Mouse (Mus musculus) naive thymus-derived CD4-positive, alpha-beta T cell, adult 2 months (primary cell): ENCODE results near the gene Gm28308.

Experiments used
- DNase-seq: peaks from one replicate; pipeline ENCODE4 v3.0.0-alpha.2; 2011; ENCODE audit warnings: low read depth

The Gm28308 gene

DNA sequence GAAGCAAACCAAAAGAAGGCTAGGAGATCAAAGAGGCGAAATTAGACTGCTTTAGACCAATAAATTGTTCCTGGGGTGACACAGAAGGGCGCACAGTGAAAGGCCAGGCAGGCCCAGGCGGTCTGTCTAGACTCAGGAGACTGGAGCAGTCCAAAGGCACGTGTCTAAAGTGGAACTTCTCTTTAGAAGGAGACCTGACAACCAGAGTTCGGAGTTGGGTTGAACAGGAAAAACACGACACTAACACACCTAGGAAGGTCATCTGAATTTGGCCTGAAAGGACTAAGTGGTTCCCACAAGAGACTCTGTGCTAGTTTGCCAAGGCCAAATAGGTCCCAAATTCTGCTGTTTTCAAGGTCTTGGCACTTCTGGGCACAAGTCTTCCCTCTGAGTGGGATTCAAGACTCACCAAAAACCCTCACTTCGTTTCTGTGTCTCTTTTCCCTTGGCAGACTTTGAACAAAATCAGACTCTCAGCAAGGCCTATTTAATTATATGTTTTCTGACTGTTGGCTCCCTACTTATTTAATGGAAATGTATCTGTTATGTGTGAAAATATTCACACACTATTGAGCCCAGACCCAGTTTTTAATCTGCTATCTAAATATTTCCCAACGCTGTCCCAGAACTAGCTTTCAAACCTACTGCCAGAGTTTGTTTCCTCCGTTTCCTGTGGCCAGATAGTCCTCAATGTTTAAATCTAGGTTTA, 6.2 kb upstream of the Gm28308 start:
- peak; percentile 20 for DNase-seq

DNA sequence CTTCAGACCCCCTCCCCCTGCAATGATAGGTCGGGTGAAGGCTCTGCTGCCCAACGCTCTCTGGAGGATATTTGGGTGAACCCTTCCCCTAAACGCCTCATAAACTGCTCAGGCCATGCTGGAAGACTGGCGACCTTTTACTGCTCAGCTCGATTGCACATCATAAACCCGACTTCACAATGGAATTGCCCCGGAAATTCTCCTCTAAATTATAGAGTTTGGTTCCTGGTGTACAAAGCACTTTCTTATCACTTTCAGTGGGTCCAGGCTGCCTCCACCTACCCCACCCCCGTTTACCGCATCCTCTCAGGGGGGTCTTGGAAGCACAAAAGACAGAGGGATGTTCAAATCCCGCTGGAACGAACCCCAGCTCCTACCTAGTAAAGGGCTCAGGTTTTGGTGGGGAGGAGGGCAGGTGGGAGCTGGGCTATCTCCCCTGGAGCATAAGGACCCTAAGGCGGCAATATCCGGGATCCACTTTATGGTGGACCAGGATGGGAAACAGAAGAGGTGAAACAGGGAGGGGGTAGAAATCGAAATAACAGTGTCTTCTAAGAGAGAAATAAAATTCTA, 5.6 kb upstream of the Gm28308 start:
- peak; percentile 7 for DNase-seq

DNA sequence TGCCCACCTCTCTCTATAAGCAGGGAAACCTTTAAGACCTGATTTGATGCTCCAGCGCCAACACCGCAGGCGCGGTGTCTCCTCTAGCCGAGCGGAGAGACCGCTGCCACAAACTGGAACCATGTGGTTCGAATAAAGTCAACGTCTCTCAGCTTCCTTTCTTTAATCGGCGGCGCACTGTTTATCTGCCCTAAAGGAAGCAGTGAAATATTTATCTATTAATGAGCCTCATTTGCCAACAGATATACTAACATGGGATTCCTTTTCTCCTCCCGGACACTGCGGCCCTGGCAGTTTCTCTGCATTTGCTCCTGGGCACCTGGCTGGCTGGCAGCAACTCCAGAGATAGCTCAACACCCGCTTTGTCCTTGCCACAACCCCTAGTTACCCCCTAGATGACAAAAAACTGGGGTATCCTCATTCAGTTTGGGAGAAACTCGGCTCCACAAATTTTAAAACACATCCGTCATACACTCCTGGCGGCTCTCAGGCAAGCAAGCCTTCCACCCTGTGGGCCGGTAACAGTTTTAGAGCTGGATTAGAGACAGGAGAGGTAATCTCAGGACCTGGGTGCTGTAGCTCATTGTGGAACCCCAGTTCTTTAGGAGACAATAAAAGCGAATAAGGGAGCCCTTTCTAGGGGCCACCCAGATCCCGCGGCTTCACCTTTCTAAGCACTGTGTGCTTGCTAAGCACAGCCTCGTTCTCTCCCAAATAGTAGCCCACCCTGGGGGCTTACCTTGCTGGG, 4.9 kb upstream of the Gm28308 start:
- peak; percentile 50 for DNase-seq

DNA sequence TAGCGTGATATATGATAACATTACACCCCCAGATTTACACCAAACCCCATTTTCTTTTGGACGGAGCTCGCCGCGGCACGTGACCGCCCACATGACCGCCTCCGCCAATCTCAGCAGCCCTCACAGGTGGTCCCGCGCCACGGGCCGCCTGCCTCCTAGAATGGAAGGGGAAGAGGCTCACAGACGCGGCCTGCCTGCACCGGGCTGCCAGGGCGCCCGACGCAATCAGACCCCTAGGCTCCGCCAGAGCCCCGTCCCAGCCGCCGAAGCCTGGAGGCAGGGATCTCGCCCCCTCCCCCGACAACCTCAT, 4.3 kb upstream of the Gm28308 start:
- DNase-seq = peak; percentile 71

DNA sequence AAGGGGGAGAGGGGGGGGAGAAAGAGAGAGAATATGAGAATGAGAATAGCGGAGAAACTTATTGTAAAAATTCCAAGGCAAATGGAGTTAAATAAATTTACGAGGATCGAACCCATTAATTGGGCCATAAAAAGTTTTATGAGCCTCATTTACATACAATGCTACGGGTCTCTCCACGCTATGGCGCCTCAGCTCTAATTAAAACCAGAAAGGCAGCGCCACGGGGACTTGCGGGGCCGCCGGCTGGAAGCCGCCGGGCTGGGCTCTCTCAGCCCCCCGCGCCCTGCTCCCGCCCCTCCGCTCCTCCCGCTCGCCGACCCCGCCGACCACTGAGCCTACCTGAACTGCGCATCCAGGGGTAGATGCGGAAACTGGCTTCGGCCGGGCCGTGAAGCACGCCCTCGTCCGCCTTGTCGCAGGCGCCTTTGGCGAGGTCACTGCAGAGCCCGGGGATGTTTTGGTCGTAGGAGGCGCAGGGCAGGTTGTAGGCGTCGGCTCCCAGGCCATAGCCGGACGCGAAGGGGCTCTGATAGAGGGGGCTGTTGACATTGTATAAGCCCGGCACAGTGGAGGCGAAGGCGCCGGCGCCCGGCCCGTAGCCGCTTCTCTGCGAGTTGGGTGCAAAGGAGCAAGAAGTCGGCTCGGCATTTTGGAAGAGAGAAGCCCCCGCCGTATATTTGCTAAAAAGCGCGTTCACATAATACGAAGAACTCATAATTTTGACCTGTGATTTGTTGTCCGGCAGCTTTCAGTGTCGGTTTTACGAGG, 3.7 kb upstream of the Gm28308 start:
- peak; percentile 53 for DNase-seq

DNA sequence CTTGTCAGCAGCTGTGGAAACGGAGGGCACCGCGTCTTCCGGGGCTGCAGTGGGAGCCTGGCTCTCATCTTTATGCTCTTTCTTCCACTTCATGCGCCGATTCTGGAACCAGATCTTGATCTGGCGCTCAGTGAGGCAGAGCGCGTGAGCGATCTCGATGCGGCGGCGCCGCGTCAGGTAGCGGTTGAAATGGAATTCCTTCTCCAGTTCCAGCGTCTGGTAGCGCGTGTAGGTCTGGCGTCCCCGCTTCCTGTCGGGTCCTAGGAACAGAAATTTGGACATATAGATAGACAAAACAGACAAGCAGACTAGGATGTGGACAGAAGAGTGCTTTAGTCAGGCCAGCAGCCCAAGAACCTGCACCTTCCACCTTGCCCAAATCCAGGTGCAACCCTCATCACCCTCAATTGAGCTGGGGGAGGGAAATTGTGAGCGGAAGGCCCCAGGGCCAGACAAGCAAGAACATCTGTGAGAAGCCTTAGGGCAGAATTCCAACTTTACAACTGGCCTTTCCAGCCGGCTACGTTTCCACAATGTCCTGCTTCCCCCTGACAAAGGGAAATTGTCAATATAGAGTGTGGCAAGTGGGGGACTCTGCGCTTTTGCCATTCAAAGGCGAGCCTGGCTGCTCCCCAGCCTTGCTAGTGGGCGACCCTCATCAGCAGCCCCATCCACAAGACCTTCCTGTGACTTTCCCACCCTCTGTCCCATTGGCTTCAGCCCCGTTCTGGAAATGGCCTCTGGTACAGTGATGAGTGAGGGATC, 2.8 kb upstream of the Gm28308 start:
- DNase-seq = peak; percentile 30

DNA sequence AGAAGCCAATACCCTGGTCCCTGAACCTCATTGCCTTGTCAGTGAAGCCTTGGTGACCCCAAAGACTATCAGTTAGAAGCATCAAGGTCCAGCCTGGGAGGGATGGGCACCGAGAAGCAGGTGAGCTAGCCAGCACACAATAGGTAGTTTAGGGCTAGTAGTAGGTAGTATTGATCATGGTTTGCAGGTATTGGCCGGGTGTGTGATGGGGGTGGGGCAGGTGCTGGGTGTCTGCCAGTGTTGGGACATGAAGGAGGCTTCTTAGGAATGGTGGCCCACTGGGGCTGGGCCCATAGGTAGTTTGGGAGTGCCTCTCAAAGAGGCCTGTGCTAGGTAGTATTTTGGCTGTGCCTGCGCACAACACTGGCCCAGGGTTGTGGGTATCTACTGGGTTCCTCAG, 1.9 kb upstream of the Gm28308 start:
- DNase-seq = peak; percentile 11

DNA sequence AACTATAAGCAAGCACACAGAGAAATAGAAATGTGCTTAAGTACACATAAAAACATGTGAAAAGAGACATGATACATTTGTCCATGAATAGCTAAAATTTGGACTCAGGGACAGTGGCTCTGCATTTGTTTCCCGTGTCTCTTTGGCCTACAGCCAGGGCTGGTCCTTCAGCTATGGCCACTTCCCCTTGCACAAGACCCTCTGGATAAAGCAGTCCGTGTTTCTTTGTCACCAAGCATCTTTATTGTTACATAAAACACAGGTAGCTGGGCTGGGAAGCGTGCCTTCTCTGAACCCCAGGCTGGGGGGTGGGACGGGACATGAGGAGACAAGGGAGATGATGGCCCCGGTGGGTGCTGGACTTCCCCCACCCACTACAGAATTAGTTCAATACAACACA, 1.1 kb upstream of the Gm28308 start:
- DNase-seq = peak; percentile 17

DNA sequence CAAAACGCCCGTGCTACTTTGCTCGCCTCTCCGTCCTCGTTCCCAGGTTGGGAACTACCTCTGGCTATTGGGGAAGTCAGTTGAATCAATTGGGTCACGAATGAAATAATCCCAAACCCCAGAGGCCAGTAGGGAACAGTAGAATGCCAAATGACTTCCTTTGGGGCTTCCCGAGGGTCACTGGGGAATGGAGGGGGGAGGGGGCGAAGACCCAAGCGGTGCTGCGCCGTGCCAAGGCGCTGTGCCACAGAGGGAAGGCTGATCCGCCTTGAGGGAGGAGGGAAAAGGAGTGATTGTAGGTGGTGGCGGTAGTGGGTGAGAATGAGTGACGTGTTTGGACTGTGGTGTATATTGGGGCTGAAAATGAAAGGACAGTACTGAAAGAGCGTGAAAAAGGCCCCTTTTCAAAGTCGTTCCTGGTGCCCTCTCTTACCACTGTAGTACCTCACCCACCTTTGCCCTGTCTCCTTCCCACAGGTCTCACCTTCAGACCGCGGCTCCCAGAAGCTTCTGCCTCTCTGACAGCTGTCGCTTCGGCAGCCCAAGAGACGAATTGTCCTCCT, 502 bp downstream of the Gm28308 start:
- peak; percentile 61 for DNase-seq

DNA sequence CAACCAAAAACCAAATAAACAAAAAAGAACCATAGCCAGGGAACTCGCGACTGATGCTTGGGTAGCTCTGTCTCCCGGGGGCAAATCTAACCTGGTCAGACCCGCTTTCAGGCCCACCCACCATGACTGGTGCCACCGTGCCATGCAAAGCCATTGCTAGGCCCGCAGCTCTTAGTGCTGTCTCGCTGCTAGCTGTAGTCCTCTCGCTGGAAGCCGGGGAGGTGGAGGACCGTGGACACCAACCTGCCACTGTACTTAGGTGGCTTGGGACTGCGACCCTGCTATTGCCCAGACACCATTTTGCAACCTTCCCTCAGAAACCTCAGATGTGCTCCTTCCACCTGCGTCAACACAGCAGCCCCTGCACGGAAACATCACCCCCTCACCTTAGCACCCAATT, 1.2 kb downstream of the Gm28308 start:
- no peak for DNase-seq

DNA sequence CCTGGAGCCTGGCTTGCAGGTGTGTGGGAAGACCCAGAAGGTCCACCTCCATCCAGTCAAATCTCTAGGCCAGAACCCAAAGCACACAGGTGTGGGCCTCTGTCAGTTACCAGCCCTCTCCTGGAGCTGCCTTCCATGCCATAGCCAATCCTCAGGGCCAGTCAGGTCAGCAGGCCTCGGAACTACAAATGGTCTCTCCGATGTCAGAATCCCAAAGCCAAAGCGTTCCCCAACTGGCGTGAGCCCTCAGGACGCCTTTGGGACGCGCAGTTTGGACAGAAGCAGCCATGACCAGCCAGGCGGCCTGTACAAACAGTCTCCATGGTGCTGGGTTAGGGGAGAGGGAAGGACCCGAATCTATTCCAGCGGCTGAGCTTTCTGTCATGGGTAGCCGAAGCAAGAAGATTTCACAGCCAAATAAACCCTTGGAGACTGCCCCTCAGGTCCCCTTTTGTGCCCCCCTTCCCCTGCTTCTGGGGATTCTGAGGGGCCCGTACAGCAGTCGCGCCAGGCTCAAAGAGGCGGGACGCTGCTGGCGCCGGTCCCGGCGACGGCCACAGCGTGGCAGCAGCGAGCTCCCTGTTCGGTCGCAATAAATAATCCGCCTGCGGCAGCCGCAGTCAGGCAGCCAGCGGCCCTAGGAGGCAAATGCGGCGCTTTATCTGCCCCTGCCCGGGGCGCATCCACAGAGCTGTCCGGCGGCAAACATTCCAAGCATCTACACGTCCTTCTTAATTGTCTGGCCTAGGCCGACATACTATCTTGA, 1.8 kb downstream of the Gm28308 start:
- peak; percentile 82 for DNase-seq

DNA sequence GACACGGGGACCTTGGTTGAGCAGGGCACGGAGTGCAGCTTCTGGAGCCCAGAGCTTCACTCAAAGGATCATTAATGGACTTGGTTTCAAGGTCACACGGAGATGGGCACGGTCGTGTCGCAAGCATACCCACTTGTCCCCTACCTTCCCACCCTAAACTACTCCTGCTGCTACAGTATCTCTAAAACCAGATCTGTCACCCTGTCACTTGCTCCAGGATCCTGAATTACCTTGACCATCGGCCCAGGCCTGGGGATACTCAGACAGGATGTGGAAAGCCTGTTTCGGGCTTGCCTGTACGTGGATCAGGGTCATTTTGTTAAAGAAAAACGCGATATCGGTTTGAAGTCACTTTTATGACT, 3.5 kb downstream of the Gm28308 start:
- DNase-seq = no peak

DNA sequence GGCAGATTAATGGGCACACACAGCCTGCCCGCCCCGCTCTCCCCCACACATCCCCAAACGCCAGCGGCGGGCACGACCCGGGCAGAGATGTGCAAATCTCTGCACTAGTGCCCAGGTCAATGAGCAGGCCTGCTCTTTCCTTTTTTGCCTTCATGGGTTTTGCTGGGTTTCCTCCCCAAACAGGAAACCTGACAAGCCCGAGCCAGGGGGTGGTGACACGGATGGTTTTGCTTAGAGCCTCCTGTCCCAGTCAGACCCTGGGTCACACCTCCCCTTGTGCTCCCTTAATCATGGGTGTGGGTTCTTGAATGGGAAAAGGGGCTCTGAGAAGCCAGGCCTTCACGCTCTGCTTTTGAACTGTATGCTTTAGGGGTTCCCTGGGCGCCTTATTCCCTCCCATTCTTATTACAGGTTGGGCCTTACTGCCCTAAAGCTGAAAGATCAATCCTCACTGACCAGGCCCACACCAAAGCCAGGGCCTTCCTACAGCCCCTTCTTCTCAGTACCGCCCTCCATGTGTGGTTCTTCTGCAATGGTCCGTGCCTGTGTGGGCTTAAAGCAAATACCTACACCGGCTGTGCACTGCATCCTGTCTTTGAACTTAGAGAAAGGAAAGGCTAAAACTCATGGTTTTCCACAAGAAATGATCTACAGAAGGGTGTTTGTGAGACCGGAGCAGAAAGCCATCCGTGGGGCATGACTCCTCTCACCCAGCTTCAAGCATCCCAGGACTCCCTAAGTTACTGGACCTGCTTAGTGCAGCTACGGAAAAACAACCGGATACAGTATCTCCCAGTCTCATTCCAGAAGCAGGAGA, 4.1 kb downstream of the Gm28308 start:
- DNase-seq = peak; percentile 33

DNA sequence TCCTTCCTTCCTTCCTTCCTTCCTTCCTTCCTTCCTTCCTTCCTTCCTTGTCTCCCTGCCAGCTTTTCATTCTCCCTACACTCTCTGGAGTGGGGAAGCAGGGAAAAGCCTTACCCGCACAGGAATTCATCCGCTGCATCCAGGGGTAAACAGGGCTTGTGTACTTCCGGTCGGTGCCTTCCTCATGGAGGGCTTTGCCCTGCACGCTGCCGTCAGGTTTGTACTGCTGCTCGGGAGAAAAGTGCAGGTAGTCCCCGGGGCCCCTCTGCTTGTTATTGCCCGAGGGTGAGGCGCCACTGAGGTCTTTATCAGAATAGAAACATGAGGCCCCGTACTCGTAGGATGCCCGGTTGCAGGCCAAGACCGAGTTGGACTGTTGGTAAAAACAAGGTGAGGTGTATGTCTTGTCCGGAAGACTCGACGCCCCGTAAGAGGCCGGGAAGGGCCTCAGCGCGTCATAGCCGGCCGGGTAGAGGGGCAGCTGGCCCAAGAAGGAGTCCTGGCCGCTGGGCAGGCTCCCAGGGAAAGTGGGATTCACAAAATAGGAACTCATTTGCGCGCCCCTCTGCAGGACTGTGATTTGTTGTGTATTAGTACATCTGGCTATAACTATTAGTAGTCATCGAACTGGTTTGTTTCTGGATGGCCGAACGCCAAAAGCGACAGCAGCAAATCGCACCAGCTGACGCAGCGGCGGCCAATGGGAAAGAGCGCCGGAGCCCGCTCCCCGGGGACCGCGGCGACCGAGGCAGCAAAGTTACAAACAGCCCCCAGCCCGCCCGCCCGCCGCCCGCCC, 4.9 kb downstream of the Gm28308 start, which contains the start of gene Hoxa6:
TSS of gene Hoxa6 (minus strand) at position 651 of the 796 bp plus-strand sequence.
- DNase-seq = peak; percentile 19

DNA sequence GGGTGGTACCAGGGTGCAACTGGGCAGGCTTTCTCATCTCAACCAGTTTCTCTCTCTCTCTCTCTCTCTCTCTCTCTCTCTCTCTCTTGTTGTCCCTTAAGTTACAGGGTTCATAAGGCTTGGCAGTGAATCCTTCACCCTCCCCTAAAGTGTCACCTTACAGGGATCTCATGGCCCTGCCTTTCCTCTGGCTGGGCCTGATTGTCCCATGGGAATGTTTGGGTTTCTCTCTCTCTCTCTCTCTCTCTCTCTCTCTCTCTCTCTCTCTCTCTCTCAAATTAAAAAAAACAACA, 5.5 kb downstream of the Gm28308 start:
- no peak for DNase-seq

DNA sequence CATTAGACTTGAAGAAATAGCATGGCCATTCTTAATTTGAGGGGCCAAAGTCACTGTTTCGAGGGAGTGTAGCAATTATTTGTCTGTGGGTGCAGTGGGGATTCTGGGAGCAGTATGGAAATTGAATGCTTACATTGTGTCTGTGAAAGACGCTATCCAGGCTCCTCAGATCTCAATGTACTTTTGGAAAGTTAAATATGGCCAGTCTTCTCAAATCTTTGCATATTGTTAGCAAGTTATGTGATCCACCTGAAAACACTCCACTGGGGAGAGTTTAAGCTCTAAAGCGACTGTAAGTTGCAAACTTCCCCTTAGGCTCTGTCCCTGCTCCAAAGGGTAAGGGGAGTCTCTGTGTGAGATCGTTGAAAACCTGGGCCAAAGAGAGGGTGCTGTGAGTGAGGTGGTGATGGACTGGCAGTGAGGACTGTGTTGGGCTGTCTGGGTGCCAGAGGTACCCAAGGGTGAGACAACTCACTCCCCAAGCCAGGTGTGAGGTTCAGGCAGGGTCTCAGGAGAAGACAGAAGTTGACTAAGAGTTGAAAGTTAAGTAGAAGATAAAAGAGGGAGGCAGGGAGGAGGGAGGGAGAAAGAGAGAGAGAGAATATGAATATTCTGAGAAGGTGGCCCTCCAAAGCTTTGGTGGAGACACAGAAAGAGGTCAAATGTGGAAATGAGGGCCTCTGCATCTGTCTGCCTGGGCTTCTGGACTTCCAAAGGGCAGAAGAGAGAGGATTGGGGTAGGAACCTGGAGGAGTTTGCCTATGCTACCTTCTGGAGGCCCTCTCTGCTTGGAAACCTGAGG, 6.1 kb downstream of the Gm28308 start:
- DNase-seq = no peak

DNA sequence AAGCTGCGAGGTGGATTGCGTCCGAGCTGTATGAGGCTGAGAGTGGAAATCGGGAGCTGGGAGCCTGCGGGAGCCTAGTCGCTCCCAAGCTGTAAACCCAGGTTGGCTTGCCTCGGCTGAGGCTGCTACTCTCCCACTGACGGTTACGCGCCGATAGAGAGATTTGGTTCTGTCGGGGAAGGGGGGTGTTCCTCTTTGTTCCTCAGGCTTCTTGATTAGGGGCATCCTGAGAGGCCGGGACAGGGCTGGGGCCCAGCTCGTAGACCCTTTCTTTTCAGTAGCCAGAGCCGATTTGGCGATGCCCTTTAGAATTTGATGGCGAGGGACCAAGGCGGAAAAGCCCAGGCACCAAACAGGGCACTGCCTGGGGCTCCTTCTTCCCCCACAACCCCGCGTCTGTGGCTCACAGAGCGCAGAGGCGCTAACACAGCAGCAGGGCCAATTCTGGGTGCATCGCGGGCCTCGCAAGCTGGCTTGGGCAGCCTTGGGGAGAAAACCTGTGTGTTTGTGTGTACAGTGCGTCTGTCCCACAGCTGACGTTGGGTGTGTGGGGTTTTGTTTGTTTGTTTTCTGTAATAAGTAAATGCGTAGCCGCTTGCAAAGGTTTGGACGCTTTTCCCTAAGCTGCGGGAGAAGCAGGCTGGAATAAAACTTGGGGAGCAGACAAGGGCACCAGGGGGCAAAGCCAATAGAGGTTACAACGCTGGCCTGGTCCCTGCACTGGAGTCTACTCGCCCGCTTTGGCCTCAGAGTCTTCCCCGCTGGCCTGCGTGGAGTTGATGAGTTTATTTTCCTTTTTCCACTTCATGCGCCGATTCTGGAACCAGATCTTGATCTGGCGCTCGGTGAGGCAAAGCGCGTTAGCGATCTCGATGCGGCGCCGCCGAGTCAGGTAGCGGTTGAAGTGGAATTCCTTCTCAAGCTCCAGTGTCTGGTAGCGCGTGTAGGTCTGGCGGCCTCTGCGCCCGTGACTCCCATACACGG, 7.2 kb downstream of the Gm28308 start:
- DNase-seq = no peak
